Mouse (Mus musculus): ENCODE measurements around the gene Fam216b.

- TF ChIP-seq MYOG (IDR thresholded peaks at IDR 0.05; ENCODE audit: control insufficient read depth in 1 of 3, insufficient read depth in 1 of 3, insufficient read length in 2 of 3, low read depth in 2 of 3): no peak
- no peak for TF ChIP-seq POLR2A (IDR thresholded peaks at IDR 0.05; ENCODE audit: insufficient read length, low read depth)
- no peak for TF ChIP-seq E2F4 (IDR thresholded peaks at IDR 0.05; ENCODE audit: insufficient read depth)
- no peak for TF ChIP-seq MAX (IDR thresholded peaks at IDR 0.05; ENCODE audit: low read depth)
- no peak for TF ChIP-seq POLR2AphosphoS2 (IDR thresholded peaks at IDR 0.05; ENCODE audit: insufficient read length, low read depth)
- no peak for TF ChIP-seq TCF12 (IDR thresholded peaks at IDR 0.05; ENCODE audit: insufficient read depth, poor library complexity, severe bottlenecking)
- no peak for TF ChIP-seq CEBPB (IDR thresholded peaks at IDR 0.05; ENCODE audit: insufficient read depth, poor library complexity, severe bottlenecking)
- no peak for TF ChIP-seq USF1 (IDR thresholded peaks at IDR 0.05; ENCODE audit: low read depth)
- no peak for TF ChIP-seq MYOD1 (IDR thresholded peaks at IDR 0.05; ENCODE audit: control insufficient read depth in 1 of 3, insufficient read length in 2 of 3, low read depth in 2 of 3)
- TF ChIP-seq SRF (IDR thresholded peaks at IDR 0.05; ENCODE audit: control insufficient read depth, insufficient read length, low read depth): no peak
- no peak for TF ChIP-seq REST (IDR thresholded peaks at IDR 0.05; ENCODE audit: insufficient read depth, insufficient read length)
These were observed 28.5 kb upstream of the Fam216b start for GRCm38 (mm10) chr14:78117268-78117667.

Measured in myocyte (in vitro differentiated cells).